ENCODE assay signal across 16 mouse cellular contexts in the genomic region with DNA sequence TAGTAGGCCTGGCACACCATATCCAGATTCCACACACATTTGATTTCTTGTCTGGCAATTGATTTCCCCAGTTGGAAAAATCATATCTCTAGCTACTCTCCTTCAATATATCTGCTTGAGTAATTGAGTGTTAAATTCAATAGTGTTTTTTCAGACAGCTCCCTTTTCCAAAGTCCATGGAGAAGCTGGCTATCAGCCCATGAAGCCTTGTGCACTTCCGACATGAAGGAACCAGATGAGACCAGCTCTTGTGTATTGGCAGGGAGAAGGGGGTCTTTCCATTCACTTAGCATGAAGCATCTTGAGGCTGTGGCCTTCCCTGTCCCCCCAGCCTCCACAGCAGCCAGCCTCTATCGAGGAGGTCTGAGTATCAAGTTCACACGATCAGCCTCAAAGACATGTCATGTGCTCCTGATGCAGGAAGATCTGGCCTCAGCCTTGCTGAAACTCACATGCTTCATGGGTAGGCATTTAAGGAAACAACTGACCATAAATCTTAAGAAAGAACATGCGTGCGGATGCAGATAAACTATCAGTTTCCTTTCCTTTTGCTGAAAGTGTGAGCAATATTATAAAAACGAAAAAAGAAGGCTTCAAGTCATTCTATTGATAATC. TPM values are rescaled to one million over a fixed set of nuclear protein-coding genes. Genes with fewer than 3 reads are reported as not detected.
DNase-seq lines count a peak whose midpoint lies in the region; ATAC-seq and TF ChIP-seq lines count a peak whose summit lies in the region.
"Had no signal": no experiment of that assay in that cellular context is flagged by ENCODE, and none has a peak within 500 bp of the region (broad histone marks: within the 10 kb centered on the region; RNA-seq: fewer than 3 reads in every experiment).

No protein-coding gene starts in this region.

- peak; percentile 22 for DNase-seq in kidney, postnatal 14 days
- no peak for DNase-seq in kidney, postnatal 10 days
- peak; percentile 33 to 48 for DNase-seq in kidney, postnatal 36 days
- no peak for DNase-seq in stomach, postnatal 0 days (ENCODE audit: low spot score)
- DNase-seq: adrenal gland, adult 2 months; cerebellum, adult 18-20 months; cerebellum, postnatal 36 days; right cerebral cortex, postnatal 14 days; thymus, postnatal 25 days had no signal

- no peak overlapping the region for H3K4me3 ChIP-seq in brown adipose tissue, adult 24 weeks (ENCODE audit: insufficient read depth, low read depth, low read length)
- no peak overlapping the region for H3K4me3 ChIP-seq in stomach, postnatal 0 days (ENCODE audit: low read depth, low read length)
- H3K4me3 ChIP-seq in forebrain, embryonic 13.5 days: no peak overlapping the region
- H3K4me3 ChIP-seq: embryonic facial prominence, embryonic 13.5 days; hindbrain, embryonic 12.5 days; neural tube, embryonic 12.5 days had no signal

- TF ChIP-seq EP300 in stomach, postnatal 0 days (optimal IDR thresholded peaks at IDR 0.05): no peak

- H3K4me1 ChIP-seq in brown adipose tissue, adult 24 weeks (ENCODE audit: control insufficient read depth, insufficient read depth, insufficient read length, low read length): peaks cover 14% of the 10 kb centered on the region
- no peaks in the 10 kb centered on the region for H3K4me1 ChIP-seq in stomach, postnatal 0 days (replicated peaks; ENCODE audit: control insufficient read depth, insufficient read depth)
- no peaks in the 10 kb centered on the region for H3K4me1 ChIP-seq in forebrain, embryonic 13.5 days
- H3K4me1 ChIP-seq: hindbrain, embryonic 12.5 days; neural tube, embryonic 12.5 days had no signal

- no peak overlapping the region for H3K9ac ChIP-seq in stomach, postnatal 0 days (ENCODE audit: low read length)
- H3K9ac ChIP-seq in forebrain, embryonic 13.5 days: no peak overlapping the region
- H3K9ac ChIP-seq: embryonic facial prominence, embryonic 13.5 days; hindbrain, embryonic 12.5 days; neural tube, embryonic 12.5 days had no signal

- WGBS in stomach, postnatal 0 days: 70% methylated on average over 6 of the region's 6 CpGs
- WGBS in forebrain, embryonic 13.5 days: 87% methylated on average over 6 of the region's 6 CpGs

- peak overlapping the region; percentile 60 for H3K27ac ChIP-seq in brown adipose tissue, adult 24 weeks (replicated peaks; ENCODE audit: low read depth, low read length)
- H3K27ac ChIP-seq in stomach, postnatal 0 days (replicated peaks): no peak overlapping the region
- H3K27ac ChIP-seq in forebrain, embryonic 13.5 days: no peak overlapping the region
- H3K27ac ChIP-seq: embryonic facial prominence, embryonic 13.5 days; hindbrain, embryonic 12.5 days; neural tube, embryonic 12.5 days had no signal

- H3K9me3 ChIP-seq in stomach, postnatal 0 days (ENCODE audit: control insufficient read depth, low read length): no peaks in the 10 kb centered on the region
- H3K9me3 ChIP-seq in forebrain, embryonic 13.5 days (replicated peaks): no peaks in the 10 kb centered on the region
- H3K9me3 ChIP-seq: embryonic facial prominence, embryonic 13.5 days; hindbrain, embryonic 12.5 days; neural tube, embryonic 12.5 days had no signal

- 0 out of 2 replicates have a peak, but pooled peaks have one; percentile 17 for ATAC-seq in megakaryocyte progenitor cell, adult 5-6 weeks (replicated peaks; ENCODE audit: poor library complexity)
- no peak for ATAC-seq in stomach, postnatal 0 days (ENCODE audit: low FRiP score, low TSS enrichment)
- no peak for ATAC-seq in forebrain, embryonic 13.5 days
- ATAC-seq: CD4-positive, CD25-positive, alpha-beta regulatory T cell, adult 4 months had no signal

- no peaks in the 10 kb centered on the region for H3K27me3 ChIP-seq in stomach, postnatal 0 days (ENCODE audit: control insufficient read depth, insufficient read depth, low read length)
- no peaks in the 10 kb centered on the region for H3K27me3 ChIP-seq in forebrain, embryonic 13.5 days
- H3K27me3 ChIP-seq: embryonic facial prominence, embryonic 13.5 days; hindbrain, embryonic 12.5 days; neural tube, embryonic 12.5 days had no signal

- no peak overlapping the region for H3K4me2 ChIP-seq in stomach, postnatal 0 days (replicated peaks; ENCODE audit: low read depth)
- no peak overlapping the region for H3K4me2 ChIP-seq in forebrain, embryonic 13.5 days
- H3K4me2 ChIP-seq: embryonic facial prominence, embryonic 13.5 days; hindbrain, embryonic 12.5 days; neural tube, embryonic 12.5 days had no signal

- no peaks in the 10 kb centered on the region for H3K36me3 ChIP-seq in stomach, postnatal 0 days (ENCODE audit: control insufficient read depth, insufficient read depth, low read length)
- no peaks in the 10 kb centered on the region for H3K36me3 ChIP-seq in forebrain, embryonic 13.5 days (ENCODE audit: poor library complexity, severe bottlenecking)
- H3K36me3 ChIP-seq: embryonic facial prominence, embryonic 13.5 days; hindbrain, embryonic 12.5 days; neural tube, embryonic 12.5 days had no signal

- TF ChIP-seq CTCF in stomach, postnatal 0 days (IDR thresholded peaks at IDR 0.05; ENCODE audit: low read depth): no peak

RNA-seq across cellular contexts. Expression of a gene that starts 23.1 kb away (rescaled TPM):
- 21.6 and 23.3 TPM in 2 replicates for polyA plus RNA-seq in brown adipose tissue, adult 24 weeks (2012; ENCODE audit: insufficient read depth, insufficient read length, missing spikeins)
- 14.1 and 19.0 TPM in 2 replicates for total RNA-seq in megakaryocyte progenitor cell, adult 5-6 weeks (2015)
- 20.5 and 21.6 TPM in 2 replicates for total RNA-seq in megakaryocyte progenitor cell, adult 5-6 weeks (2017)
- 7.4 and 7.6 TPM in 2 replicates for polyA plus RNA-seq in stomach, postnatal 0 days (2015; fragmentation: Nextera tagmentation; extraction: Ambion mirVana)
- polyA plus RNA-seq in forebrain, embryonic 13.5 days (2015; fragmentation: Nextera tagmentation; extraction: Ambion mirVana): 11.2 and 11.8 TPM in 2 replicates

Comparison
In these comparisons a context has a peak if more than half of its experiments do, and no peak if none do; other contexts are left out.
1. DNase-seq: peak in kidney, postnatal 14 days (single experiment) and kidney, postnatal 36 days (2 of 2); none in kidney, postnatal 10 days (single experiment) and stomach, postnatal 0 days (single experiment).